Mouse (Mus musculus) kidney, adult 18-20 months (tissue): ENCODE results near the gene Pik3r1.

Experiments
- DNase-seq: peaks from one replicate; pipeline ENCODE4 v3.0.0; 2021

Pik3r1 gene

DNA sequence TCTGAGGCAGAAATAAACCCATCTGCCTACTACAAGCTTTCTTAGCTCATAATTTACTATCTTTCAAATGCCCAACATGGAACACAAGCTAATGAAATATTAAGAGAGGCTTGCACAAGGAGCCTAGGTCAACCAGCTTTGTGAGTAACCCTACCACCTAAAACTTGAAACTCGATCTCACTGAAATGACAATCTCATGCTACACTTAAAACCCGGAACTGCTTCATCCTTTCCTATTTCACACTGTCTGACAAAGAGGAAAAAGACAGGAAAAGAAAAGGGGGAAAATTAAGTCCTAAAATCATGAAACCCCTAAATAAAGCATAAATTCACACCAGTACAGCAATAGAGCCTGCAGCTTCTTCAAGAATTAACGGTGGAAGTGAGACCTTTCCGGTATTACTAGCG lies 1.4 kb downstream of the Pik3r1 start:
- DNase-seq, result no peak

DNA sequence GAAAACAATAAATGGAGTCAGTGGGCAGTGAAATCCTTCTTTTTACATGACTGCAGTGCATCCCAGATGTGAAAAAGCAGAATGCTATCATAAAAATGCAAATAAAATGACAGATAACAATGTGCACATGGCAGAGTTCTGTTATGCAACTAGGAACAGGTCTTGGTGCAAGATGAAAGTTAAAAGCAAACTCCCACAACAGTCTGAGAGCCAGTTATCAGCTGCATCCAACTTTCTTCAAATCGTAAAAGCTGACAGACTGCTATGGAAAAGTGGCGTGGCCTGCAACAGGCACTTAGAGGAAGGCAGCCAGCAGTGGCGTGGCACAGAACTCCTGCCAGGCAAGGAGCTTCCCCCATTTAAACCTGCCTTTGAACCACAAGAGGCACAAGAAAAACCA lies 2.0 kb downstream of the Pik3r1 start:
- DNase-seq, result no peak

DNA sequence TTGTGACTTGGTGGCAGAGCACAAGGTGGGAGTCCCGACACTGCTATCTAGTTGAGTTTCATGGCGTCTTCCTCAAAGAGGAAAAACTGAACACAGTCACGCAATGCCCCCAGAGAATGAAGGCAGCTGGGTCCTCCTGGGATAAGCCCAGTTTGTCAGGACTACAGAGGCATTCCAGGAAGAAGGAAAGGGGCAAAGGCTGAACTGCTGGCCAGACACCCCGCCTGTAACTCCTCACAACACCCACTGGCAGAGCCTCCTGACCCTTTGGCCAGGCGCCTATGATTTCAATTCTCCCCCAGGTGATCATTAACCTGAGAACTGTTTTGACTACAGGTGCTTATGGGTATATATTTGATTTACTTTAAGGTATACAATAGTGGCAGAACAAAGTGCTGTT lies 3.9 kb downstream of the Pik3r1 start:
- DNase-seq, result peak; percentile 75

DNA sequence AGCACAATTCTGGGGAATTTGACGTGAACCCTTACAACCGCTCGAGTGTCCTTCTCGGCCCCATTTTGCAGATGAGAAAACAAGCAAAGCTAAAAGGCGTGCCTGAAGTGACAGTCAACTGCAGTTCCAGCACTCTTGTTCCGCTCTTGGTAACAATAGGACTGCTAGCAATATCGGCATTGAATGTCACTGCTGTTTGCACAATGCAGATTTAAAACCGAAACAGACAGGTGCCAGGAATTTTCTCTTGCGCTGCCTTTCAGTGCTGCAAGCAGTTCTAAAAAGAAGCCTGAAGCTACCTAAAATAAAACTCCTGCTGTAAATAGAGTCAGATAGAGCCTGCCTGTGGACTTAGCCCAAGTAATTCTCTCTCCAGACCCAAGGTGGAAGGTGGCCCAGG lies 4.3 kb downstream of the Pik3r1 start:
- no peak for DNase-seq

DNA sequence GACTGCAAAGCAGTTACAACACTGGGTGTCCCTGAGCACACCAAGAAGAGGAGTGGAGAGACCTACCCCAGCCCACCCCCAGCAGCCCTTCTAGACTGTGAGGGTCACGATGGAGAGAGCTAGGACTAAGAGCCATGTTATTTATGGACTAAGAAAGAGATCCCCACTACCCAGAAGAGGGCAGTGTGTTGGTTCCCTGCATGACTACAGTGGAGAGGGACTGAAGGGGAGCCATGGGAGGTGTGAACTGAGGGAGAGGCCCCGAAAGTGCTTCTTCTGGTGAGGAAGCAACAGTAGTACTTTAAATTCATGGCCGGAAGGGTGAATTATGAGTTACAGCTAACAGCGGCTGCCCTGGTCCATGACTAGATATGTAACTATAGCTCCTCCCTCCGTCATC lies 4.9 kb downstream of the Pik3r1 start:
- DNase-seq, result no peak

DNA sequence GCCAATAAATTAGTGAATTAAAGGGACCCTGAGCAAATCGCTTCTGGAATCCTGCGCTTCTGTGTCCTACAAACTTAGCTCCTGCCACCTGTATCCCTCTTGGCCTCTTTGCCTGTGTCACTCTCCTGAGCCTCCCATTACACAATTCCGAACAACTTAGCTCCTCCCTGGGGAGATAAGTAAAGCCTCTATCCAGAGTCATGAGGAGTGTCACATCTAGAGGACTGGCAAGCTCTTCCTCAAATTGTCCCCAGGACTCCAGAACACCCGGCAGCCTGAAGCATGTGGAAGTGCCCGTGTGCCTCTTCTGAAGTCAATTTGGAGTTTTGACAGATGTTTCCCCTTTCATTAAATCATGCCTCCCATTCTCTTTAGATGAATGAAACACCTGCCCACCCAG lies 6.4 kb downstream of the Pik3r1 start:
- DNase-seq, result no peak

DNA sequence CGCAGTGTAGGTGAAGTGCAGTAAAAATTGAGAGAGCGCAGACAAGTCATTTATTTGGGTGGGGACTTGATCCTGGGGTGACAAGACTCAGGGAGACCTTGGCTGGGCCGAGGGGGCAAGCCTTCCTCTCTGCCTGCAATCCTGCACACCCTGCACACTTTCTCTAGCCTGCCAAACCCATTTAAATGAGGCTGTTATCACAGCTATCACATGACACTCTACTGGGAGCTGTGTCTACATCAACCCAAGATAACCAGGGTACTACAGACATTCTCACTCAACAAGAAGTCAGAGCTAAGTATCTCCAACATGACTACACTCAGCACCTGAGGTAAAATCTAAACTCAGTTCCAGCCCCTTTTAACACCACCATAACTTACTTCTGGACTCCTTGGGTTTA lies 7.1 kb downstream of the Pik3r1 start:
- DNase-seq, result no peak

DNA sequence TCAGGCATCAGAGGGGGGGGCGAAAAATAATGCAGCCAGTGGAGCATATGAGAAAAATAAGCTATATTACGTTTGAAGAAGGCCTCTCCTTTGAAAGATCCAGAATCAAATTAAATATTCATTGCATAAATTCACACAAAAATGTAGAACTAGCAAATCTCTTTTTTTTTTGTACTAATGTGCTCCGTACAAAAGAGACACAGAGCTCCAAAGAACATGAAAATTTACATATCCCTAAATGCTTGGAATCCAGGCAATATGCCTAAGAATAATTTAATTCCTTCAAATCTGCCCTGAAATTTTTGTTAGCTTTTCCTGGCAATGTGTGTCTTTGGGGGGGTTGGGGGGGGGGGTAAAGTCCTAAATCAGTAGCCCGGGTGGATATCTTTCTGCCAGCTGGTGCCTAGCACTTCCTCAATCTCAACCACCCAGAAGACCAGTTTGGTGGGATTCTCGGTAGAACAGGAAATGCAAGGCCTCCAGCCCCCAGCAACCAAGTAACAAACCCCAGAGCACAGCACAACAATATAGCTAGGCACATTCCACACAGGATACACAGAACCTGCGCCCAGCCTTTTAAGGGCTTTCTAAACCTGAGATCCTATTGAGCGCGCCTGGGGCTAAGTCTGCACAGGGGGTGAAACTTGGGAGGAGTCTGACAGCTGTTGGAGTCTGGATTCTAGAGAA lies 7.9 kb downstream of the Pik3r1 start:
- no peak for DNase-seq

DNA sequence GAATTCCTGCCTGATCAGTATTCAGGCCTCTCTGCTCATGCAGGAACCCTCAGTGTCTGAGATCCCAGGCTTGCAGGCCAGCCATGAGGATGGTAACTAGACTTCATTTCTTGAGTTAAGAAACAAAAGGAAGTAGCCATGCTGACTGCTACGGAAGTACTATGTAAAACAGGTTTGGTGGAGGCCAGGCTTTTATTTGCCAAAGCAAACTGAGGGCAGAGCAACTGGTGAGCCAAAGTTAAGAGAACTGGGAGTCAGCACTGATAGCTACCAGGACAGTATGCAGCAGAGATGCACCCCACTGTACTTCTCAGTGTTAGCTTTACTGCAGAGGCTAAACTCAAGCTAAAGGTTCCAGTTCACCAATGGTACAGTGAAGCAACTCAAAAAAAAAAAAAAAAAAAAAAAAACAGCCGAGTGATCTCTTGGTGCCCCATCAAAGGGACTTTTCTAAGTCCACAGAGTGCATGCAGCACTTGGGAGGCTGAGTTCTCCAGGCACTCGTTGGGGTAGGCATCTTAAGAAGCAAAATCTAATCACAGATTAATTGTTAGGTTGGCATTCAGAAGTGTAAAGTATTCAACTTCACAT lies 8.6 kb downstream of the Pik3r1 start:
- DNase-seq, result no peak

DNA sequence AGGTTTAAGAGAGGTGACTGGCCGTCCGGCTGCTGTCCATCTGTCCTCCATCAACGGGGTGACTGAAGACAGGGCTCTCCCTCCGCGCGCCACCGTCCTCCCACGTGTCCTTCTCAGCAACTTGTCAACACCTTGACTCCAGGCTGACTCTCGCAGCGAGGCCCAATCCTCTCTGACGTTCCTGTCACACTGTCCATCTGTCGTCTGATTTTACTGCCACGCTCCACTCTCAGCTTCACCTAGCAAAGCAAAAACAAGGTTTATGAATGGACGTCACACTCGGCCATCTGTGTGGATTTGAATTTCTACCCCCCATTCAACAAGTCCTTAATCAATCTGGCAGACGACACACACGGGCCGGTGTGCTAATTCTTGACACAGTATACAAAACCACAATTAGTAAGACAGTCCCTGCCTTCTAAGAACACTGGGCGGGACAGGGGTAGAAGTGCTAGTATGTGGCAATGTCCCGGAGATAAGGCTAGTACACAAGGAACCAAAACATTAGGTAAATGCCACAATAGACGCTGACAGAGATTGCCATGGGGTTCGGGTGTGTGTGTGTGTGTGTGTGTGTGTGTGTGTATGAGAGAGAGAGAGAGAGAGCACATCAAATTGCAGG lies 10.1 kb downstream of the Pik3r1 start:
- no peak for DNase-seq

DNA sequence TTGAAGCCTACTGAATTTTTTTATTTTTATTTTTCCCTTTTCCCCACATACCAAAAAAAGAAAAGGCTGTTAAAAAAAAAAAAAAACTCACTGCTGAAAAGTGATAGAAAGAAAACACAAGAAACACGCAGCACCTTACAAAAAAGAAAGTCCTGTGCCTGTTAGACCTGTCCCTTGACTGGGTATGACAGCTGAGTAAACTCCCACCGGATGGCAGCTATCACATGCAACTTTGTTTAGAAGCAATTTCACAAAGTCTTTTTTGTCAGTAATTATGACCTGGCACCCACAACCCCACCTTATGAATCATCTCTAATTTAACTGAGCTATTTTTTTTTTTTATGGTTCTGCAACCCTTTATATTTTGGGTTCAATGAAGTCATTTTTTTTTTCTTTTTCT lies 12.8 kb downstream of the Pik3r1 start:
- no peak for DNase-seq

DNA sequence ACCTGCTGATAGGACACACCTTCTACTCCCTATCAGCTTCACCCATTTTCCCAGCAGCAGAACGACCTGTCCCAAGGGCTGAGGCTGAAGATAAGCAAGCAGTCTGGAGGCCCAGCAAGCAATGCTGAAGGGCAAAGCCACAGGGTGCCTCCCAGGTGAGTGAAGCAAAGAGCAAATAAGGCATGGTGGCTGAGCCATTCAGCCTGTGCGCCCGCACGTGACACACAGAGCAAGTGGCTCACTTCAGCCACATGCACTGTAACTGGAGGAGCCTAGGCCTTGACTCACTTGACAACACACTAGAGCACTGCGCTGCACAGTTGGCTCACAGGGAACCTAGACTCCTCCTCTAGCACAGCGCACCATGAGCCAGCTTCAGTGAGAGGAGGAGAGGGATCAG lies 14.4 kb downstream of the Pik3r1 start:
- DNase-seq, result no peak

DNA sequence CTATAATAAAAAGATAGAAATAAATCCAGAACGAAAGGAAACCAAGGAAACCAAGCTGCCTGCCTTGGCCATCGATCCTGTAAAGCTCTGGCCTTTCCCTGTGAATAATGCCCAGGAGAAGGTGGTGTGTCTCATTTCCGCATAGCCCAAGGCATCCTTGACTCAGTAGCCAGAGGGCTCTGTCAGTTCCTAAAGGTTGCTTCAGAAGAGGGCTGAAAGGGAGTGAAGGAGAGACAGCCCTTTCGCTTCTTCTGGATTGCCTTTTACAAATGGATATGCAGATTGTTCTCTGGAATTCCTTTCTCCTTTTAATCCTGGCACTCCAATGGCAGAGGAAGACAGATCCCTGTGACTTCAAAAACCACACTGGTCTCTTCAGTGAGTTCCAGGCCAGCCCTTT lies 16.2 kb downstream of the Pik3r1 start:
- no peak for DNase-seq

DNA sequence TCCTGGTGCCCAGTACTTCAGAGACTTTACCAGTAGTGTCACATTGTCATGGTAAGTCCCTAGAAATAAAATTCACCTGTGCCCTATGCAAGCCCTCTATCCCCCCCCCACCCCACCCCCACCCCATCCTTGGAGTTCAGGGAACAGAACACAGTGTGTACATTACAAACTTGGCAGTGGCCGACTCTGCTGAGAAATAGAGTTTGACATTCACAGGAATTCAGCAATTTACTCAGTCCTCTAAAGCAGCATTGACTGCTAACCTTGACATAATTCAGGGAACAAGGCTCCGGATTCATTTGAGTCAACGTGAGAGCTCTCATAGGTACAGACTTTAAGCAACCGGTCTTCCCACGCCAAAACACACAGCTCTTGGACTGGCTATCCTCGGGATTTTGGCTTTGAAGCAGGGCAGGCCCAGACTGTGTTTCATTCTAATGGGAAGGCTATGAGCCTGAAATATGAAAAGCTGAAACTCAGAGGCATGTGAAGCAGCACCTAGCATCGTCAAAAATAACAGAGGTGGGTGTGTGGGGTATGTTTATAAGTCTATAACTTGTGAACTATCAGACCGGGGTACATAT lies 21.9 kb downstream of the Pik3r1 start:
- no peak for DNase-seq

DNA sequence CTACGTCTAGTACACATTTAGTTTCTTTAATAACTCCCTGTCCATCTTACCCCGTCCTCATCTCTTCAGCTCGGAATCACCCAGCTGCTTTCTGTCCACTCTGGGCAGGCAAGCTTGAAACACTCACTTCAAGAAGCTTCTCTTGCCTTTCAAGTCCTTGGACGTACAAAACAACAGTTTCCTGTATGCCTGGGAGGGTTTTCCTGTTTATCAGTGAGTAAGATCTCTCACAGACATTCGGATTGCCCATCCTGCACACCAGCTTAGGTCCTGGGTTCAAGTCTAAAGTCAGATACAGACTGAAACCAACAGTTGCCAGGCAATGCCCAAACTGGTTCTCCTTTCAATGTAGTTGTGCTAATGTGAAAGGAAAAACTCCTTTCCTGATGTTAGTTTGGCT lies 23.1 kb downstream of the Pik3r1 start:
- no peak for DNase-seq

DNA sequence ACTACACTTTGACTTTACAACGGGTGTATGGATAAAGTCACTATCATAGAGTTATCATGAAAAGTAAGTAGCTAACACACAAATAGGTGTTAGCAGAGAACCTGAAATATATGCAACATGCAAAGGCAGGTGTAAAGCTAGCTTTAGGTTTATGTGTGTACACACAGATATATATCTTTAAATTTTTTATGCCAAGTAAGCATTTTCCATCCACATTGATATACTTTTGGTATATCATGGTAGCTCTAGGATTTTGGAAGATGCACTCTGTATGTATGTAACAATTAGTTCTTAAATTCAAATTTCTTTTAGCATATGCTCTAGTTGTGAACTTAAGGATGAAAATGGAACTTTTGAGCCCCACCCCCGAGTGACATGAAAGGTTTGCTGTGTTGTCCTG lies 24.0 kb downstream of the Pik3r1 start:
- DNase-seq, result no peak

DNA sequence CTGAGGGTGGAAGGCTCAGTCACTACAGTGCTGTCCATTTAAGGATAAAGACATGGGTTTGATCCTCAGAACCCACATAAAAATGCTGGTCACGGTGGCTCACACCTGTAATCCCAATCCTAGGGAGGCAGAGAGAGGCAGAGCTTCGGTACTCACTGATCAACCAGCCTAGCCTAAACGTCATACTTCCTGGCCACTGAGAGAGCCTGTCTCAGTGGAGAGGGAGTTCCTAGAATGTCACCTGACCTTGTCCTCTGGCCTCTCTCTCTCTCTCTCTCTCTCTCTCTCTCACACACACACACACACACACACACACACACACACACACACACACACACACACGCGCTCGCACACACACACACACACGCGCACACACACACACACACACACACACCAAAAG lies 24.8 kb downstream of the Pik3r1 start:
- no peak for DNase-seq

DNA sequence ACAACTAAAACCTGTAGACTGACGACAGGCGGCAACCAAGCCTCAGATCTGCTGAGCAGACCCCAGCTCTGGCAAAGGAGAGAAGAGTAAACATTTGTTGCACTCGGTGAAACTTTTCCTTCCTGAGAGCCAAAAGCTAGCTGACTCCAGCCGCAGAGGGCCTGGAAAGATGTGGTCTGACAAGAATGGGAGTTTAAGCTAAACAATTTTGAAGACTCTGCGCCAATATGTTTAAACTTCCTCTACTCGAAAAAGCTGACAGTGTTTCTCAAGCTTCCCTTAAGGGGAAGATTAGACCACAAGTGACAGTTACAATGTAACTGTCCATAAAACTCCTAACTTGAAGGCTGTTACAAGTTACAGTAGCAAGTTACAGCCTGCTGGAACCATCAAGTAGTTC lies 25.4 kb downstream of the Pik3r1 start:
- no peak for DNase-seq

DNA sequence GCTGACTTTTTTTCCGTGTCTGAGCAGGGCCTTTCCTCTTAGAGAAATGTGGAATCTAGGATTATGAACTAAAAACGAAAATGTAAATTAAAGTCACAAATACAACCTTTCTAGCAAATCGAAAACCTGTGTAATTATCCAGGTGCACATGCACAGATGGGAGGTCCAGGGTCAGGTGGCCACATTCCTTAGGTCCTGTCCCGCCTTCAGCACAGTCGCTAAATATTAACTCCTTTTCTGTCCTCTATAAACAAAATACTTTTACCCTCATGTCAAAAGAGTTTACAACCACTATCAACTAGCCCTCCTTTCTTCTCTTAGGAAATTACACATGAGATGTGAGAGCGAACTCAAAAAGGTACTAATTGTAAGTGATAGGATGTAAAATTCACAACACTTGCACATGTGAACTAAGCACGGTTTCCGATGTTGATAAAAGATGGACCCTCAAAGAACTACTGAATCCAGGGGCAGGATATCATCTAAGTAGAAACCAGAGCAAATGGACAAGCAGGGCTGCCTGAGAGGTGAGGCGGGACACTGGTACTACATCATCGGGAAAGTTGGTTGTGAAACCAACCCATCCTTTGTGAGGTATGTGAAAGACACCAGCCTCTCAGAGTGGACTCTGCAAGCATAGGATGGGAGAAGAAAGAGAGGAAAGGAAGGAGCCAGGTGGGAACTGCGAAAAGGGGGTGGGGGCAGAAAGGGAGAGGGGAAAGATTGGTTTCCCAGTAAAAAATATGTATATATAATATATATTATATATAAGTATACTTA lies 26.3 kb downstream of the Pik3r1 start:
- DNase-seq, result no peak

DNA sequence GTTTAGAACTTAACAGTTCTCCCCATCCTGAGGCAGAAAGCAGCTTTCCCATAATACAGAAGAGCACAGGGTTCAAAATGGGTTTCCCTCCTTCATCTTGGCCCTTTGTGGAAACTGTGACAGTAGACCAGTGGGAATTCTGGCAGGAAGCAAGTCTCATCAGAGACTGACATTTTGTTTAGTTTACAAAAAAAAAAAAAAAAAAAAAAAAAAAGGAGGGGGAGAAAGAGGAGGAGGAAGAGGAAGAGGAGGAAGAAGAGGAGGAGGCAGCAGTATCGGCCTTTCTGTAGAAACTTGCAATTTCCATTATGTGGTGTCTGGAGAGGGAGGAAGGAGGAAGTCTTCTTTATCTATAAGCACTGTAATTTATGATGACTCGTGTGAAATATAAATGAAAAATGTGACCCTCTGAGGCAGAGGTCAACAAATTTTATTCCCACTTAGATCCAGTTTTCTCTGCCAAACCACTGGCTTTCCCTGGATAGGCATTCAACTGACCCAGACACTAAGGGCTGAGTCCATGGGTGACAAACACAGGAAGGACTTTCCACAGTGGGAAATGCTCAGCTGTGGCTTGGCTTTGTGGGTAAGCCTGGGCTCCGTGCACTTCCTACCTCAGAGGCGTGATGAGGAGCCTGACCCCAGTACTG lies 28.2 kb downstream of the Pik3r1 start:
- DNase-seq, result no peak

DNA sequence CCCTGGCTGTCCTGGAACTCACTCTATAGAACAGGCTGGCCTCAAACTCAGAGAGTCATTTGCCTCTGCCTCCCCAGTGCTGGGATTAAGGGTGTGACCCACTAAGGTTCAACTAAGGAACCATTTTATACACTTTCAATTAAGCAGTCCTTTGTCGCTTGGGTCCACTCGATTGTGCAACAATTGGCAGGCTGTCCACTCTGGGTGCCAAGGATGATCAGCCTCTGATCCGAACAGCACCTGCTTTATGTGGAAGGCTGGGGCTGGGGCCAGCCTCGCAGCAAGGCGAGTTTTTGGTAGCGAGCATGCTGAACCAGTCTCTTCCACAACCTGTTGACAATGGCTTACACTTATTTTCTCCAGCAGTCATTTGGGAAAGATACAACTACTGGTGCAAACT lies 29.2 kb downstream of the Pik3r1 start:
- peak; percentile 69 for DNase-seq

DNA sequence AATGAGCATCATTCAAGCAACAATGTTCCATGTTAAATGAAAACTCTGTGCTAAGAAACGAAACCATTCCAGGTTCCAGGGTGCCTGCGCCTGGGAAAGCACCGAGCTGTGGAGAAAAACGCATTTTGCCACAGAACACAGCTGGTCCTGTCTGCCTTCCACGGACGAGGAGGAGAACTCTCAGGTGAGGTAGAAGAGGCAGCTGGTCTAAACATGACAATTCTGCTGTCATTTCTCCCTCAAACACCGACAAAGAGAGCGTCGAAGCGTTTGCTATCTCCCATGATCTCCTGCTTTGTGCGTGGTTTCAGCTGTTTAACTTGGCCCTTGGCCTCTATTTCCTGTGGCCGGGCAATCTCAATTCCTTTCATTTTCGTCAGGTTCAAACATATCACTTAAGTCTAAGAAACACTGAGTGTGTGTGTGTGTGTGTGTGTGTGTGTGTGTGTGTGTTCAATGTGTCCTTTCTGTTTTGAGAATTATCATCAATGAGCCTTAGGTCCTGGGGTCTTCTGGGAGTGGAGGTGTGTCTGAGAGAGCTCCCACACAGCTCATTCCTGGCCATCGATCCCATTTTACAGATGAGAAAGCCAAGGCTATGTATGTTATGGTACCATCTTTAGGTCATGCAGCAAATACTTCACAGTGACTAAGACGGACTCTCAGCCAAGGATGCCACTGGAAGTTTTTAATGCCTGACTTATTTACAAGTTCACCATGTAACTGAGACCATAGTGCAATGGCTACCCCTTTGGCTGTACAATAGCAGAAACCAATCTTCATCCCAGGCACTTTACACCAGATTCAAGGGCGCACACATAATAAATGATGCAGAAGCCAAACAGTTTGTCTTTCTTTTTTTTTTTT lies 31.3 kb downstream of the Pik3r1 start:
- no peak for DNase-seq
